Mouse (Mus musculus) megakaryocyte-erythroid progenitor cell, adult 5-6 weeks (primary cell): ENCODE measurements at regions not wholly inside any gene's neighbourhood (a gene's known extent, or its start where the extent isn't known, plus 50 kb on each side); places are given as distances from the start of the nearest gene placed in this dataset.

Source experiments
- ATAC-seq: replicated peaks from 2 replicates; pipeline ENCODE4 v1.8.0; 2016; ENCODE audit warnings: mild to moderate bottlenecking, inconsistent platforms; ENCODE audit not compliant: severe bottlenecking, poor library complexity, low FRiP score, low TSS enrichment

DNA sequence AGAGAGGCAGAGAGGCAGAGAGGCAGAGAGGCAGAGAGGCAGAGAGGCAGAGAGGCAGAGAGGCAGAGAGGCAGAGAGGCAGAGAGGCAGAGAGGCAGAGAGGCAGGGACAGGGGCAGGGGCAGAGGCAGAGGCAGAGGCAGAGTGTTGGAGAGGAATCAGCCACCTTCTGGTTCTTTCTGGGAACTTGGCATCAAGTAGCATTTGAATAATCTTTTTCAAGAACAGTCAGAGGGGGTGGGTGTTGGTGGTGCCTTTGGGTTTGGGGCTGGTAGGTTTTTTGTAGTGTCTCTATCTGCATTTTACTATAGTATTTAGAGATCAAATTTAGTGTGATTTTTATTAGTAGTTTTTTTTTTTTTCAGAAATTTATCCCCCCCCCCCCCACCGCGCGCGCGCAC, 249.3 kb upstream of the Cnr1 start:
- ATAC-seq = no peak

DNA sequence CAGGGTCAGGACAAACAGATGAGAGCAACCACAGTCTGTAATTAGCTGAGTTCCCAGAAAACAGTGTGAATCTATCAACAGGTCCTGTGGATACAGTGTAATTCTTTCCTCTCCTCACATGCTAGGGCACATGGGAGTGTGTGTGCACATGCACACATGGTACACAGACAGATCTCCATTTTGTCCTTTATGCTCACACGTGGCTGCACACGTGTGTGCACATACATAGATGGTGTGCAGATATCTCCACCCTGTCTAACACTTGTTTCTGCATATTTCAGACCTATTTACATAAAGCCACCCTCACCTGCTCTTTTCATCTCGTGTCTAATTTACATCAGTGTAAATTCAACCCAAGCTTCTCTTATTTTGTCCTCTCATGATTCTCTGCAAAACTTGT, 245.0 kb upstream of the Cnr1 start:
- ATAC-seq = no peak

DNA sequence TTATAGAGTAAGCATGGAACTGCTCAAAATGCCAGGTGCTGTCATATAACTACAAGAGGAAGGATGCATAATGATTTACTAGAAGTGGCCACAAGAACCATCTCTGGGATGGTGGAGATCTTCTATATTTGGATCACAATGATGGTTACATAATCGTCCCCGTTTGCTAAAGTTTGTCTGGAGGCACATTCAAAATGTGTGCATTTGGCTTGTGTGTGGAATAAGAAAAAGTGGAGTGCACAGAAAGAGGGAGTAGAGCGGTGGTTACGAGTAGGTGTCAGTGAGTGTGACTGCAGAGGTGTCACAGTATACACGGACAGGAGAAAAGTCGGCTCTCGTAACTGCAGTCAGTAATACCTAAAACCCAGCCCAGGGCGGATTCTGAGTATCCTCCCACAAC, 238.3 kb upstream of the Cnr1 start:
- ATAC-seq = no peak

DNA sequence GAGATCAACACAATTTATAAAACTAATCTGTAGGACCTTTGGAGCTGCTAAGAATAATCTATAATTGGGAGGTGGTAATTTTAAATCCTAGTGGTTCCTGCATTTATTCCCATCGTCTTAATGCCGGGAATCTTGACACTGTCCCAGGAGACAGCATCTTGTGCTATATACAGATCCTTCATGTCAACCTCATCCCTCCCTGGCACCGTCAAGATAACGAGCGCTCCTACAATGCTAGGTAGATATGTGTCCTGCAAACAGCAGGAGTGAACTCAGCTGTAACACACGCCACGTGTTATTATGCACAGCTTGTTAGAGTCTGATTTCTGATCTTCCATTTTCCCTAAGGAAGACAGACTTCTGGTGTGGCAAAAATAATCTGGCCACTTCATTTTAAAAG, 237.0 kb upstream of the Cnr1 start:
- ATAC-seq = no peak

DNA sequence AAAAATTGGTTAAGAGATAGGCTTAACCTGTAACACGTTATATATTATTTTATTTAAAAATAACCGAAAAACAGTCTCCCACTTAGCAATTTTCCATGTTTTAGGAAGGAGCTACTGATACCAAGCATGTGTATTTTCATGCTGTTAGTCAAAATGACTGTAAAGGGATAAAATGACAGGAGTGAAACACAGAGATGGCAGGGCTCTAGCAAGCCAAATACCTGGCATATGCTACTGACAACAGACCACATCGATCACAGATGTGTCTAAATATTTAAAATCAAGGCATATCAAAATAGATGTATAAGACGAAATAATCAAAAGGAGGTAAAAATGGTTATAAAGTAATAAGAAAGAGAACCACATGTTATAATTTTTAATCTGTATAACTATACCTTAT, 231.0 kb upstream of the Cnr1 start:
- no peak for ATAC-seq

DNA sequence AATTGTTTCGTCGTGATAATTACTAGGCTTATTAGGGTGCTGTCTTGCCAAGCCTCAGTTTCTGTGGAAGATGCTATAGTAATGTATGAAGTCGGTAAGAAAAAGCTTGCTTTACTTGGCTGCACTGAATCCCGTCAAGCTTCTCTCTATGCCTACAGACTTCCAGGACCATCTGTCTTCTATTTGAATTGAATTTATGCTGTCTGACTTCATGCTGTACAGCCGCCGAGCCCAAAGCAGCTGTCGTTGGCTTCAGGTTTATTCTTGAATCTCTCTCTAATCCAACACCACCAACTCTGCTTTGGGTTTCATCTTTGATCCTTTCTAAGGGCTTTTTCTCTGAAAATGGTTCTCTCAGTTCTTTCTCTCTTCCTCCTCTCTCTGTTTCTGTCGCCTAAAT, 227.4 kb upstream of the Cnr1 start:
- no peak for ATAC-seq

DNA sequence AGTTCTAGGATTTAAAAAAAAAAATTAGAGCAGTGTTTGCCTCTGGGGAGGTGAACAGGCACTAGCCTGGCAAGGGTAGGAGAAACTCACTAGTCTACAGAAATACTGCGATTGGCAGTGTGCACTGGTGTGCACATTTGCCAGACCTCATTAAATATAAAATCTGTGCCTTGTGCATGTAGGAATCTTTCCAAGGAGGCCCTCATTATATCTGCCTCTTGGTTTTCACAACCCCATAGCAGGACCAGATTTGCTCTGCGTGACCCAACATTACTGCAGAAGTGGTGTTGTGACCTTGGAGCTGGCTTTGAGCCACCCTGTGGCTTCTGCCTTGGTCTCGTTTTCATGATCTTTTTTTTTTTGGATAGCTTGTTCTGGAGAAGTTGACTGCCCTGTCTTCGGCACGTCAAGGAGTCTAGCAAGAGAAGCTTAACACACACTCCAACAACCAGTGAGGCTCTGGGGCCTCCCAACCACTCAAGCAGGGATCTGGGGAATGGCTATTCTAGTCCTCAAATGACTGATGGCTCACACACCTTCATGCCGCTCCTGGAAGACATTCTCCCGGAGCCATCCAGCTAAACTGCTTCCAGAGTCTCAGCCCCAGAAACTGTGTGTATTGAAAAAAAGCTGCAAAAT, 222.2 kb upstream of the Cnr1 start:
- ATAC-seq = no peak

DNA sequence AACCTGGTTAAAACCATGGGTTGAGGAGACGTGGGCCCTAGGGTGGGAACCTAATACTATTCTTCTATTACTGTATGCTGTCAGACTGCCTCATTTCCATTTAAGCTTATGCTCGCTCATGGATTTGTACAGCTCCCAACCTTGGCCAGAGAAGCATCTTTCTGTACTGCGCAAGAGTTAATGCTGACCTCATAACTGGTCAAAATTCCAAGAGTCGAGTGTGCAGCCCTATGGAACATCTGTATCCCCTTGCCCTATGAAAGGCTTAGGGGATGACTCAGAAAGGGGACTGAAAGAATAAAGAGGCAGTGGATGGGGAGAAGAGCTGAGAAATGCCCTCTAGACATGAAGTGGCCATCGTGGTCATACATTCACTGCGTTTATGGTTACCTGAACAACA, 218.7 kb upstream of the Cnr1 start:
- no peak for ATAC-seq

DNA sequence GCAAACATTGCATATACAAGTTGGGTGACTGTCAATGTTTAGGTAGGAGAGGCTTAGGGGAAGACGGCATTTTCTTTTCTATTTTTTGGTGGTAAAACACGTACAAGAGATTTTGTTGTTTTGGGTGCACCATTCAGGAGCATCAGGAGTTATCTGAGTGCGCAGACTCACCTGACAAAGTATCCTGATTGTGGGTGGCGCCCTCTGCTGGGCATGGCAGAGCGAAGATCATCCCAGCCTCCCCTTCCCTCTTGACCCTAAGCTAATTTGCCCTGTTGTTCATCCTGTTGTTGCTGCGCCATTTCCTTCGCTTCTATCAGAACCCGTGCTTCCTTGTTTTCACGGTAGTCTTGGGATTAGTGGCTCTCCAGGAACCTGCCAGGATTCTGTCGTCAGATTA, 217.6 kb upstream of the Cnr1 start:
- ATAC-seq = no peak

DNA sequence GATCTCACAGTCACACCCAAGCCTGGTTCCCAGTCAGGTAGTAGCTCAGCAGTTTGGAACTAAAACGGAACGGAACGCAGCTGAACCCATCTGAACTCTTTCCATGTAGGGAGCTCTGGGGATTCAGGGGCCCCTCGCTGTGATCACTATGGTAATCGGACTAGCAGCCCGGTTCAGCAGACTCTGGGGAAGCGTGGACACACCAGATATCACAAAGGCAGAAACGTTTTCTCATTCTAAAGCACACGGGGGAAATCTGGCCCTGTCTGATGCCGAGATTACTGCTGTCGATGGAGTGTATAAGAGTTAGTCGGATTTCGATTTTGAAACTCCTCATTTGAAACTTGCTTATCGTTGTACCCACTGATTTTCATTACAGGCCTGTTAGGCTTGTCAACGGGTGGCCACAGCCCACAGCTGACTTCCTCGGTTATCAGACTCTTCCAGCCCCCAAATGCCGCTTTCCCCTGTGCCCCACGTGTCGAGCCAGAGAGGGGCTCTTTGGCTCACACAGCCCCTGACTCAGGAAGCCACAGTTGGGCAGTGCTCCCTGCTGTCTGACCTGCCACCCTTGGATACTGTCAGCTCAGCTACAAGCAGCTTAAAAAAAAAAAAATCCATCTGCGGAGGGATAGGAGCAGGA, 207.8 kb upstream of the Cnr1 start:
- ATAC-seq = peak; percentile 87

DNA sequence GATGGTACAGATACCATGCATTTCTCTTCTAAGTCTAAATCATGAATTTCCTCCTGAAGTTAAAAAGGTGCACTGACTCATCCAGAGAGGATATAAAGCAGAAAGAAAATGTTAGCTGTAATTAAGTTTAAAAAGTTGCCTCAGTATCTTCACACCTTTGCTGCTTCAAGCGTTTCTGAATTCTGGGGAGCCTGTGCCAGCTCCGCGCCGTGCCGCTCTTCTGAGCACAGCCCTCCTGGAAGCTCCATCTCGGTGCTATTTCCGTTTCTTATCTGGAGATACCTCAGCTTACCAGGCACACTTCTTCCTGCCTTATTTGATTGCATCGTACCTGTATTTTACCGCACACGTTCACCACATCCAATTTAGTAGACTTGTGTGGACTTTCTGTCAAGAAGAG, 203.4 kb upstream of the Cnr1 start:
- no peak for ATAC-seq

DNA sequence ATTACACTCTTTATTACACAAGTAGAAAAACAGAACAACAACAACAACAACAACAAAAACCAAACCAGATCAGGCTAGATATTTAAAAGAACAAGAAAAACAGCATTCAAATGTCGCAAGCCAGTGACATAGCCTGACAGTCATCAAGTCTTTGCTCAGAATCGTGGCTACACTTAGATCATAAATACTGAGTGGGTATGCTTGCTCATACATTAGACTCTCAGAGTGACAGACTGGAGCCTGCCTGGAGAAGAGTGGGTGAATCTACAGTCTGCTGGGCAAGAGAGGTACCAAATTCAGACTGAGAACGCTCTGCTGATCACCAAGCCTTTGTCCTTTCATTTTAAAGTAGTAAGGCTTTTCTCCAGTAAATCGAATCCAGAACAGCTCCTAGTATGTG, 202.4 kb upstream of the Cnr1 start:
- ATAC-seq = no peak

DNA sequence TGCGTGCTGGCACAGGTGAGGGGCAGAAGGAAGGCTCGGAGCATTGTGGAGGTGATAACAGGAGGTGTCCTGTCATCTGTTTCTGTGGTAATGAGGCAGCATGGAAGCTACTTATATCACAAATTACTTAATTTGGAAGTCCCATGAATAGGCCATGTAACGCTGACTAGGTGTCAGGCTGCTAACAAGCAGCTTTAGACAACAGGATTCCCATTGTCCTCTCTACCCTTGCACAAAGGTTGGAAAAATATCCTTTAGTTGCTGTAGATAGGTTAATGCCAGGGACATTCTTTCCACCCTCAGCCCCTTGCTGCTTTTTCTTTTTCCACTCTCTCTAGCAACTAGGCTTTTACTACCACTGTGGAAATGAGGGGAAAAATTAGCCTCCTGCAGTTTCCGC, 192.6 kb upstream of the Cnr1 start:
- no peak for ATAC-seq

DNA sequence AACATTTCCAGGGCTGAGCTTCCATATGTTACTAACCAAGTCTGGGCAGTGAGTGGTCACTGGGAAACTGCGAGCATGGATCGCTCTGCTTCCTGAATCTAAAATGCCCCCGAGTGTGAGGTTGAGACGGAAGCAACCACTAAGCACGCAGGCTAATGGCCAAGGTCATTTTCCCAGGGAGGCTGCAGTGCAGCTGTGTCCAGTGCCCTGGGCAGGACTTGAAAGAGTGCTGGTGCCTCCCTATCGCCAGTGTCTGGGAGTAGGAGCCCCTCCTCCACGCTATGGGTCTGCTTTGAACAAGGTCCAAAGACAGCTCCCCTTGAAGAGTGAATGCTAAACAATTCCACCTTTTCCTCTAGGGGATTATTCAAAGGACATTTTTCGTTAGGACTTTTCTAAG, 189.5 kb upstream of the Cnr1 start:
- ATAC-seq = no peak

DNA sequence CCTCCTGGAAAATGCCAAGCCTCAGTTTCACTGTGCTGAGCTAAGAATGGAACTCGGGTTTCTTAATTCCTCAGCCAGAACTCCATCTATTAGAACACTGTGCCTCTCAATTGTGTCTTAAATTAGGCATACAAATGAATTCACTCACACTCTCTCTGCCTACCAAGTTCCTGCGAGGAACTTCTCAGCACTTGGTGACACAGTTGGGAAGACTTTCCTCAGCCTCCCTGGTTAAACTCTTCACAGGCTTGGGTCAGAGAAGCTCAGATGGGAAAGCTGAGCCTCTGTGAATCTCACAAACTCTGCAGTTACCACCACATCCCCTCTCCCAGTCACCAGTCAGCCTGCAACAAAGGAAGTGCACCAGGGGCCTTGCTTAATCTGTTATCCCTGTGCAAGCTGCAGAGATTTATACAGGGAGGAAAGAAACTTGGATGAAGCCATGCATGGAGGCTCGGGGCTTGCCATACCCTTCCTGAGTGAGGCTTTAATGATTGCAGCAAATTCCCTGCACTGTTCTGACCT, 188.9 kb upstream of the Cnr1 start:
- no peak for ATAC-seq

DNA sequence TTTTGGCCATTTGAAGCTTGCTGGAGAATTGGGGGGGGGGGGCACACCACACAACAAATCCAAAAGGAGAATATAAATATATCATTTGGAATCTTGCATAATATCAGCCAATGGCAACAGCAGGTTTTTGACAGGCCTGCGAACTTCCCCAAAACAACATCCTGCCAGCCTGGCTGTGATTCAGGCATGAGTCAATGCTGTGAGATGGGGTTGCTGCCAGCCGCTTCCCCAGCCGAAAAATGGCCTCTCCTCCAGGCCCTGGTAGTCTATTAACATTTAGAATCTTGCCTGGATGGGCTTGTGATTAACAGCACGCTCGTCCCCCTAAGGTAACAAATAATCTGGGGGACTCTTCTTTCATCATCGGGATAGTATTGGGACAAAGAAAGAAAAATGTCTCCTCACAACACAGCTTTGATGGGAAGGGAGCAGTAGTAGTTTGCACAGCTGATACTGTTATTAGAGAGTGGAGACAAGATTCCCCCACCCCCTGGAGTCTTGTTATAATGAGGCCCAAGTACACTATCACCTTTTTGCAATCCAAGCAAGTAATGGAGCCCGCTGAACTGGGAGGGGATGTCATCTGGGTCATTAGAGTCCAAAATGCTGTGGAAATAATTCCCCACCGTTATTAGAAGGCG, 188.2 kb upstream of the Cnr1 start:
- ATAC-seq = no peak

DNA sequence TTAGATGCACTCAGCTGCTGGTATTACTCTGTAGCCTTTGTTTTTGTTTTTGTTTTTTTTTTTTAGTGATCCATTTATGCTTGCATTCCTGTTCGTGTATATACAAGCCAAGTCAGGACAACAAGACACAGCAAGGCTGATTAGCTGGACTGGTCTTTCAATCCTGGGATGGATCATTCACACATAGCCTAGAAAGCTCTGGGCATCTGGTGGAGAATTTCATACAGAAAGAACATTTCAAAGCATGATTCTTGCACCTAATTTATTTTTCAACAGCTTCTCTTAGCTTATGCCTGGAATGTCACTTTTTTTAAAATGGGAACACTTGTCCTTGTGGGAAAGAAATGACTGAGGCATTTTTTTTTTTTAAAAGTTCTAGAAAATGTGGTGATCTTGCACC, 187.1 kb upstream of the Cnr1 start:
- no peak for ATAC-seq

DNA sequence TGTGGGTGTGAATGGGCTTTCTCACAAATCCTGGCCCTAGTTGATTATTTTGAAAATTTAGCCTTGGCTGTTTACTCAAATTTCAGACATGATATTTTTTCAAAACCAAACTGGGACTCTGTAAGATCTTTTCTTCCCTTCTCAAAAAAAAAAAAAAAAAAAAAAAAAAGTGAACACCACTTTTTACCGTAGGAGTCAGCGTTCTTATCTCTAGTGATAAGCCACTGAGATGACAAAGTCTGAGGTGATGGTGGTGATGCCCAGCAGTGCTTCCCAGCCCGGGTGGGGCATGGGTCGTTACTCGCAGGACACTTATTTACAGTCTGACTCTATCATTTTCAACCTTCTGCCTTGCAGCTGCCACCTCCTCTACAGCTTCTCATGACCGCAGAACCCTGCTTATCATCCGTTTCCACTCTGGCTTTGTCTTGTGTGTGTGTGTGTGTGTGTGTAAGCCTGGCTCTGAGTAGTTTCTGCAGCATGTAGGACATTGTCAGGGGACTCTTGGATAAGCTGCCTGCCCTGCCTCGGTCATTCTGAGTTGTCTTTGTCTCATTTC, 186.5 kb upstream of the Cnr1 start:
- peak; percentile 99 for ATAC-seq

DNA sequence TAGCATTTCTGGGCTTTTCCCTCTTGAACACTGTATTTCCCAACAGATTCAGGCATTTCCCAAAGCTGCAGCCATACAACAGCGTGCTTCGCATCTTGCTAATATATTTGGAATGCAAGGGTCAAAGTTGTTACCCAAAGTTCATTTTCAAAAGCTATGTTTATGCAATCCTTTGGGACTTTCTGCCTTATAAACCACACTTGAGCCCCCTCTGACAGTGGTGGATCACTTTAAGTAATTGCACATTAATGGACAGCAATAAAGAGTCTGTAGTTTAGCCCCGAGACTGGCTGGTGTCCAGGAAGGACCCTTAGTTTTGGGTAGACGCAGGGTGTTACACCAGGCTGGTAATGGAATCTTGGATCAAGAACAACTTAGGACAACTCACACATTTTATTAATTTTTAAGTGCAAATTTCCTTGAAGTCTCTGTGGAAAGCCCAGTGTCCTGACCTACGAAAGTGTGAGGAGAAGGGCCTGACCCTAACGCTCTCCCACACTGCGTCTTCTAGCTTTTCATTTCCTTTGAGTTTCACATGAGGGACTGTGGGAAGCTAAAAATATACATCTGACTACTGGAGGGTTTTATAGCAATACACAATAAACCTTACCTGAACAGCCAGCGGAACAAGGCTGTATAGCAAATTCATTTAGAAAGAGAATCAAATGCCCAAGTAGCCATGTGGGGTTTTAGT, 185.0 kb upstream of the Cnr1 start:
- ATAC-seq = no peak

DNA sequence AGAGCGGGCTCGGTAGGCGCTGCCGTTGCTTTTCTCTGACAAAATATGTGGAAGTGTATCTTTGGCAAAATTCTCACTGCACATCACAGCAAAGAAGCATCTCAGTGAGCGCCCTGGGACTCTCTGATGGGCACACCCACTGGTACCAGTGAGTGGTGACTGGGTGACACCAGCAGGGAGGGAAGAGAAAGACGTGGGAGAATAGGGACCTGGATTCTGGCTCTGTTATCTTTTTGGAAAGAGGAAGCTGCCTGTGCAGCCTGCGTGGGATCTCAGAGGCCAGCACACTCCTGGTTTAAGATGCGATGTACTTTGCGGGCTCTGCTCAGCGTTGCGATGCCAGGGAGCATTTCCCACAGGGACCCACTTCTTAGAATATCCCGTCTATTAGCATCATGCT, 183.4 kb upstream of the Cnr1 start:
- ATAC-seq = no peak
